ENCODE assay signal across 9 mouse cellular contexts in genomic region chr17:46750580-46750979, GRCm38 (mm10). TPM values are rescaled to one million over a fixed set of nuclear protein-coding genes. Genes with fewer than 3 reads are reported as not detected.
DNase-seq lines count a peak whose midpoint lies in the region; ATAC-seq and TF ChIP-seq lines count a peak whose summit lies in the region.
"Had no signal": no experiment of that assay in that cellular context is flagged by ENCODE, and none has a peak within 500 bp of the region (broad histone marks: within the 10 kb centered on the region; RNA-seq: fewer than 3 reads in every experiment).

No protein-coding gene starts in this region.

- ATAC-seq in heart, embryonic 13.5 days (ENCODE audit: extremely low read depth, insufficient number of reproducible peaks, low FRiP score, low TSS enrichment): no peak
- ATAC-seq in forebrain, postnatal 0 days: no peak
- ATAC-seq in liver, postnatal 0 days: no peak

- H3K36me3 ChIP-seq in heart, embryonic 13.5 days: peaks cover 23% of the 10 kb centered on the region
- peaks cover 9% of the 10 kb centered on the region; the same call in 1 of the 2 replicates for H3K36me3 ChIP-seq in ES-Bruce4 (ENCODE audit: control insufficient read depth, insufficient read depth, low read length, poor library complexity, severe bottlenecking)
- H3K36me3 ChIP-seq in forebrain, postnatal 0 days (ENCODE audit: insufficient read depth): peaks cover 12% of the 10 kb centered on the region
- peaks cover 12% of the 10 kb centered on the region; the same call in 1 of the 2 replicates for H3K36me3 ChIP-seq in liver, postnatal 0 days (replicated peaks; ENCODE audit: insufficient read depth, low read length)

- H3K27ac ChIP-seq in heart, embryonic 13.5 days (replicated peaks): no peak overlapping the region
- H3K27ac ChIP-seq in ES-Bruce4 (ENCODE audit: insufficient read depth, low read length): no peak overlapping the region
- H3K27ac ChIP-seq in forebrain, postnatal 0 days (ENCODE audit: low read depth, low read length): no peak overlapping the region
- peak overlapping the region; percentile 97 for H3K27ac ChIP-seq in liver, postnatal 0 days (ENCODE audit: low read depth)
- no peak overlapping the region for H3K27ac ChIP-seq in cerebellum, adult 2 months (ENCODE audit: insufficient read depth, low read length)

- no peak for TF ChIP-seq EP300 in ES-Bruce4 (IDR thresholded peaks at IDR 0.05; ENCODE audit: insufficient read depth, low read depth, low read length)
- TF ChIP-seq EP300 in liver, postnatal 0 days (IDR thresholded peaks at IDR 0.05; ENCODE audit: low read depth): no peak

- intact Hi-C loops in heart, postnatal 10 days (cut with DNase I): no loop called here

- DNase-seq in heart, postnatal 10 days: no peak
- no peak for DNase-seq in forebrain, postnatal 0 days
- no peak for DNase-seq in liver, postnatal 0 days
- DNase-seq in cerebellum, adult 2 months: no peak
- DNase-seq in testis, postnatal 14 days (ENCODE audit: low spot score): no peak
- no peak for DNase-seq in adrenal gland, adult 18-20 months (ENCODE audit: low spot score in 2 of 2)

- peak overlapping the region; percentile 84 for H3K4me2 ChIP-seq in heart, embryonic 13.5 days
- H3K4me2 ChIP-seq in forebrain, postnatal 0 days (ENCODE audit: low read depth): peak overlapping the region; percentile 72
- H3K4me2 ChIP-seq in liver, postnatal 0 days (ENCODE audit: low read depth, low read length): peak overlapping the region; percentile 91

- TF ChIP-seq POLR2A in ES-Bruce4 (IDR thresholded peaks at IDR 0.05; ENCODE audit: insufficient read depth, low read length): no peak
- no peak for TF ChIP-seq POLR2A in cerebellum, adult 2 months (IDR thresholded peaks at IDR 0.05; ENCODE audit: borderline replicate concordance, insufficient read depth, low read length)

- WGBS in heart, embryonic 13.5 days: 94% methylated on average over 4 of the region's 4 CpGs
- 90% methylated on average over 4 of the region's 4 CpGs for WGBS in forebrain, postnatal 0 days
- 69% methylated on average over 4 of the region's 4 CpGs for WGBS in liver, postnatal 0 days (ENCODE audit: insufficient replicate concordance)
- 92% methylated on average over 4 of the region's 4 CpGs for WGBS in cerebellum, adult 2 months

- no peaks in the 10 kb centered on the region for H3K9me3 ChIP-seq in heart, embryonic 13.5 days
- H3K9me3 ChIP-seq in ES-Bruce4 (replicated peaks; ENCODE audit: control insufficient read depth, insufficient read depth, low read length, poor library complexity, severe bottlenecking): no peaks in the 10 kb centered on the region
- no peaks in the 10 kb centered on the region for H3K9me3 ChIP-seq in forebrain, postnatal 0 days (ENCODE audit: low read length)
- no peaks in the 10 kb centered on the region for H3K9me3 ChIP-seq in liver, postnatal 0 days (ENCODE audit: low read length)

- H3K4me3 ChIP-seq in heart, embryonic 13.5 days: peak overlapping the region; percentile 85
- H3K4me3 ChIP-seq in ES-Bruce4 (ENCODE audit: low read depth, low read length): no peak overlapping the region
- 0 out of 2 replicates have a peak overlapping the region, but pooled peaks have one; percentile 64 for H3K4me3 ChIP-seq in forebrain, postnatal 0 days (ENCODE audit: low read depth, low read length)
- H3K4me3 ChIP-seq in liver, postnatal 0 days (ENCODE audit: low read depth, low read length): peak overlapping the region; percentile 61
- no peak overlapping the region for H3K4me3 ChIP-seq in cerebellum, adult 2 months (replicated peaks; ENCODE audit: insufficient read depth, low read depth, low read length)

- TF ChIP-seq CTCF in ES-Bruce4 (IDR thresholded peaks at IDR 0.05; ENCODE audit: low read depth, low read length): no peak
- TF ChIP-seq CTCF in forebrain, postnatal 0 days (IDR thresholded peaks at IDR 0.05; ENCODE audit: low read depth): no peak
- no peak for TF ChIP-seq CTCF in liver, postnatal 0 days (IDR thresholded peaks at IDR 0.05; ENCODE audit: low read depth)
- no peak for TF ChIP-seq CTCF in cerebellum, adult 2 months (IDR thresholded peaks at IDR 0.05; ENCODE audit: borderline replicate concordance, insufficient read depth, low read depth, low read length)

- peak overlapping the region; percentile 90; the same call in 1 of the 2 replicates for H3K9ac ChIP-seq in heart, embryonic 13.5 days
- H3K9ac ChIP-seq in ES-Bruce4 (ENCODE audit: low read depth, poor library complexity, severe bottlenecking): peak overlapping the region; percentile 75
- H3K9ac ChIP-seq in forebrain, postnatal 0 days: peak overlapping the region; percentile 65; the same call in 1 of the 2 replicates
- H3K9ac ChIP-seq in liver, postnatal 0 days (replicated peaks): peak overlapping the region; percentile 79

- H3K27me3 ChIP-seq in heart, embryonic 13.5 days (replicated peaks): no peaks in the 10 kb centered on the region
- no peaks in the 10 kb centered on the region for H3K27me3 ChIP-seq in ES-Bruce4 (ENCODE audit: control insufficient read depth, insufficient read depth, low read length, poor library complexity, severe bottlenecking)
- no peaks in the 10 kb centered on the region for H3K27me3 ChIP-seq in forebrain, postnatal 0 days (ENCODE audit: insufficient read depth, low read length)
- H3K27me3 ChIP-seq in liver, postnatal 0 days (ENCODE audit: insufficient read depth, low read length): no peaks in the 10 kb centered on the region
- no peaks in the 10 kb centered on the region for H3K27me3 ChIP-seq in cerebellum, adult 2 months (ENCODE audit: control insufficient read depth, insufficient read depth, low read length)

- peaks cover 16% of the 10 kb centered on the region for H3K4me1 ChIP-seq in heart, embryonic 13.5 days
- no peaks in the 10 kb centered on the region for H3K4me1 ChIP-seq in ES-Bruce4 (ENCODE audit: control insufficient read depth, insufficient read depth, low read length)
- H3K4me1 ChIP-seq in forebrain, postnatal 0 days (ENCODE audit: insufficient read depth): 0 out of 2 replicates have a peak, but pooled peaks cover 8% of the 10 kb centered on the region
- peaks cover 36% of the 10 kb centered on the region for H3K4me1 ChIP-seq in liver, postnatal 0 days (ENCODE audit: insufficient read depth)
- 0 out of 2 replicates have a peak, but pooled peaks cover 4% of the 10 kb centered on the region for H3K4me1 ChIP-seq in cerebellum, adult 2 months (ENCODE audit: control insufficient read depth, insufficient read depth, low read length)

RNA-seq across cellular contexts. Expression of gene Cnpy3, which starts 1.4 kb away (rescaled TPM):
- polyA plus RNA-seq in heart, embryonic 13.5 days (2015; fragmentation: Nextera tagmentation; extraction: Ambion mirVana): 47.7 and 52.8 TPM in 2 replicates
- total RNA-seq in heart, postnatal 10 days (2021): 10 to 100 TPM; 23.9 to 25.8 TPM
- polyA plus RNA-seq in ES-Bruce4 (2011; ENCODE audit: insufficient read depth, insufficient read length, low read depth, missing spikeins): 31.2 and 37.2 TPM in 2 replicates
- 69.0 and 77.2 TPM in 2 replicates for total RNA-seq in forebrain, postnatal 0 days (2014; rRNA removed)
- polyA plus RNA-seq in forebrain, postnatal 0 days (2015; fragmentation: Nextera tagmentation; extraction: Ambion mirVana): 68.2 and 69.5 TPM in 2 replicates
- polyA plus RNA-seq in liver, postnatal 0 days (2015; fragmentation: Nextera tagmentation; extraction: Ambion mirVana): 23.0 and 24.1 TPM in 2 replicates
- polyA plus RNA-seq in cerebellum, adult 2 months (2012; rRNA removed): 68.6 and 76.6 TPM in 2 replicates
- total RNA-seq in adrenal gland, adult 18-20 months (2021): 10 to 100 TPM; 44.8 to 55.9 TPM

RNA-seq across cellular contexts. Expression of gene Ptcra, which starts 12.9 kb away (rescaled TPM):
- 0.23 and 0.44 TPM in 2 replicates for polyA plus RNA-seq in heart, embryonic 13.5 days (2015; fragmentation: Nextera tagmentation; extraction: Ambion mirVana)
- not detected for total RNA-seq in heart, postnatal 10 days (2021)
- polyA plus RNA-seq in ES-Bruce4 (2011; ENCODE audit: insufficient read depth, insufficient read length, low read depth, missing spikeins): 1.1 and 1.7 TPM in 2 replicates
- total RNA-seq in forebrain, postnatal 0 days (2014; rRNA removed): not detected in 2 replicates
- polyA plus RNA-seq in forebrain, postnatal 0 days (2015; fragmentation: Nextera tagmentation; extraction: Ambion mirVana): 0.23 TPM in 1 of 2 replicates, not detected in the other
- 0.11 and 0.14 TPM in 2 replicates for polyA plus RNA-seq in liver, postnatal 0 days (2015; fragmentation: Nextera tagmentation; extraction: Ambion mirVana)
- 0.19 and 0.23 TPM in 2 replicates for polyA plus RNA-seq in cerebellum, adult 2 months (2012; rRNA removed)
- total RNA-seq in adrenal gland, adult 18-20 months (2021): not detected
- polyA plus RNA-seq: gonadal fat pad, adult 2 months had no signal

RNA-seq across cellular contexts. Expression of gene Gnmt, which starts 21.6 kb away (rescaled TPM):
- 1.5 and 2.0 TPM in 2 replicates for polyA plus RNA-seq in heart, embryonic 13.5 days (2015; fragmentation: Nextera tagmentation; extraction: Ambion mirVana)
- under 1 TPM; 0.32 to 0.93 TPM for total RNA-seq in heart, postnatal 10 days (2021)
- polyA plus RNA-seq in ES-Bruce4 (2011; ENCODE audit: insufficient read depth, insufficient read length, low read depth, missing spikeins): 3.9 and 4.1 TPM in 2 replicates
- not detected in 2 replicates for total RNA-seq in forebrain, postnatal 0 days (2014; rRNA removed)
- 1.4 and 2.1 TPM in 2 replicates for polyA plus RNA-seq in forebrain, postnatal 0 days (2015; fragmentation: Nextera tagmentation; extraction: Ambion mirVana)
- 707 and 780 TPM in 2 replicates for polyA plus RNA-seq in liver, postnatal 0 days (2015; fragmentation: Nextera tagmentation; extraction: Ambion mirVana)
- 12.0 and 18.1 TPM in 2 replicates for polyA plus RNA-seq in cerebellum, adult 2 months (2012; rRNA removed)
- total RNA-seq in adrenal gland, adult 18-20 months (2021): 1 to 10 TPM; 1.2 to 2.0 TPM

RNA-seq across cellular contexts. Expression of gene 2310039H08Rik, which starts 21.9 kb away (rescaled TPM):
- 48.8 and 56.9 TPM in 2 replicates for polyA plus RNA-seq in heart, embryonic 13.5 days (2015; fragmentation: Nextera tagmentation; extraction: Ambion mirVana)
- total RNA-seq in heart, postnatal 10 days (2021): 10 to 100 TPM; 26.8 to 28.2 TPM
- 6.7 and 7.2 TPM in 2 replicates for polyA plus RNA-seq in ES-Bruce4 (2011; ENCODE audit: insufficient read depth, insufficient read length, low read depth, missing spikeins)
- 39.8 and 42.7 TPM in 2 replicates for total RNA-seq in forebrain, postnatal 0 days (2014; rRNA removed)
- 67.1 and 88.8 TPM in 2 replicates for polyA plus RNA-seq in forebrain, postnatal 0 days (2015; fragmentation: Nextera tagmentation; extraction: Ambion mirVana)
- polyA plus RNA-seq in liver, postnatal 0 days (2015; fragmentation: Nextera tagmentation; extraction: Ambion mirVana): 192 and 213 TPM in 2 replicates
- polyA plus RNA-seq in cerebellum, adult 2 months (2012; rRNA removed): 22.0 and 22.1 TPM in 2 replicates
- 10 to 100 TPM; 39.6 to 63.0 TPM for total RNA-seq in adrenal gland, adult 18-20 months (2021)

RNA-seq across cellular contexts. Expression of gene Rpl7l1, which starts 31.9 kb away (rescaled TPM):
- polyA plus RNA-seq in heart, embryonic 13.5 days (2015; fragmentation: Nextera tagmentation; extraction: Ambion mirVana): 85.1 and 101 TPM in 2 replicates
- 10 to 100 TPM; 58.6 to 69.7 TPM for total RNA-seq in heart, postnatal 10 days (2021)
- 167 and 196 TPM in 2 replicates for polyA plus RNA-seq in ES-Bruce4 (2011; ENCODE audit: insufficient read depth, insufficient read length, low read depth, missing spikeins)
- 62.9 and 64.4 TPM in 2 replicates for total RNA-seq in forebrain, postnatal 0 days (2014; rRNA removed)
- polyA plus RNA-seq in forebrain, postnatal 0 days (2015; fragmentation: Nextera tagmentation; extraction: Ambion mirVana): 73.4 and 83.1 TPM in 2 replicates
- 63.6 and 64.1 TPM in 2 replicates for polyA plus RNA-seq in liver, postnatal 0 days (2015; fragmentation: Nextera tagmentation; extraction: Ambion mirVana)
- polyA plus RNA-seq in cerebellum, adult 2 months (2012; rRNA removed): 60.2 and 61.6 TPM in 2 replicates
- 100 to 1,000 TPM in 1 of 2 experiments, 10 to 100 TPM in 1; 93.5 to 103 TPM for total RNA-seq in adrenal gland, adult 18-20 months (2021)

Comparison
In these comparisons a context has a peak if more than half of its experiments do, and no peak if none do; other contexts are left out.
1. H3K4me3 ChIP-seq: peak in heart, embryonic 13.5 days (single experiment), forebrain, postnatal 0 days (single experiment) and liver, postnatal 0 days (single experiment); none in ES-Bruce4 (single experiment) and cerebellum, adult 2 months (single experiment).
2. RNA of gene Gnmt, which starts 21.6 kb away (polyA plus RNA-seq): 707 to 780 TPM in liver, postnatal 0 days; 12.0 to 18.1 TPM in cerebellum, adult 2 months, 3.9 to 4.1 TPM in ES-Bruce4, 1.5 to 2.0 TPM in heart, embryonic 13.5 days and 1.4 to 2.1 TPM in forebrain, postnatal 0 days; every median in the first group is over 10 times any median in the second.
3. Peak in every context shown above with its lines, with median percentiles within 50 percentile points of each other: H3K4me2 ChIP-seq and H3K9ac ChIP-seq.